Mouse (Mus musculus) MEL (cell line): ENCODE data around the gene Klk12. TPM values are rescaled to one million over a fixed set of nuclear protein-coding genes. Genes with fewer than 3 reads are reported as not detected.

Experiments used
- DNase-seq: peaks from one replicate; pipeline ENCODE4 v3.0.0; 2011; ENCODE audit warnings: low read depth, low spot score
- H3K27ac ChIP-seq: 2 replicates; pipeline ENCODE4 v1.5.1; 2012; ENCODE audit warnings: low read depth, mild to moderate bottlenecking, control low read depth, low read length, moderate library complexity; ENCODE audit not compliant: control insufficient read depth
- H3K27me3 ChIP-seq, 2 experiments: fragments of 150-350 bp in 1 of 2; sonication (generic) in 1 of 2; 2 replicates each; pipeline ENCODE4 v1.6.1; 2012; ENCODE audit warnings: low read length in 2 of 2, mild to moderate bottlenecking in 2 of 2, improper control_type of control experiment in 1 of 2, moderate library complexity in 1 of 2; ENCODE audit not compliant: insufficient read depth in 2 of 2, control insufficient read depth in 1 of 2
- H3K36me3 ChIP-seq, 2 experiments: 2 replicates each; pipeline ENCODE4 v1.6.1; 2012 to 2014; ENCODE audit warnings: low read length in 2 of 2, improper control_type of control experiment in 1 of 2, inconsistent platforms in 1 of 2, mild to moderate bottlenecking in 1 of 2; ENCODE audit not compliant: insufficient read depth in 2 of 2, control insufficient read depth in 1 of 2
- H3K4me1 ChIP-seq, 2 experiments: fragments of 150-350 bp in 1 of 2; sonication (generic) in 1 of 2; 2 replicates each; pipeline ENCODE4 v1.6.1; 2012; ENCODE audit warnings: low read length in 2 of 2, improper control_type of control experiment in 1 of 2, mild to moderate bottlenecking in 1 of 2; ENCODE audit not compliant: insufficient read depth in 2 of 2, control insufficient read depth in 1 of 2
- H3K4me3 ChIP-seq, 2 experiments: fragments of 150-350 bp in 1 of 2; sonication (generic) in 1 of 2; 2 replicates each; pipeline ENCODE4 v1.5.1; 2012; ENCODE audit warnings: low read depth in 2 of 2, low read length in 2 of 2, mild to moderate bottlenecking in 2 of 2, moderate library complexity in 2 of 2, control low read depth in 1 of 2, improper control_type of control experiment in 1 of 2; ENCODE audit not compliant: control insufficient read depth in 1 of 2, insufficient read depth in 1 of 2
- H3K79me2 ChIP-seq: 2 replicates; pipeline ENCODE4 v1.6.1; 2012; ENCODE audit warnings: mild to moderate bottlenecking, low read length, moderate library complexity; ENCODE audit not compliant: control insufficient read depth, poor library complexity, insufficient read depth
- H3K9ac ChIP-seq: 2 replicates; pipeline ENCODE4 v1.6.1; 2012; ENCODE audit warnings: low read depth, mild to moderate bottlenecking, control low read depth, low read length, moderate library complexity; ENCODE audit not compliant: control insufficient read depth, poor library complexity, severe bottlenecking
- H3K9me3 ChIP-seq: fragments of 150-350 bp; sonication (generic); replicated peaks from 2 replicates; pipeline ENCODE4 v1.6.1; 2012; ENCODE audit warnings: mild to moderate bottlenecking, low read length, improper control_type of control experiment, moderate library complexity; ENCODE audit not compliant: insufficient read depth
- CHD1 ChIP-seq: IDR thresholded peaks from 2 replicates; pipeline ENCODE4 v1.6.1; 2012; ENCODE audit warnings: low read depth, mild to moderate bottlenecking, inconsistent platforms, low read length, improper control_type of control experiment
- CHD2 ChIP-seq: IDR thresholded peaks from 2 replicates; pipeline ENCODE4 v1.6.1; 2011; ENCODE audit warnings: low read length, improper control_type of control experiment
- CTCF ChIP-seq, 3 experiments: IDR thresholded peaks in 2 of 3; conservative IDR thresholded peaks in 1 of 3; 2 replicates each; pipeline ENCODE4 v1.5.1; 2011 to 2012; ENCODE audit warnings: low read length in 3 of 3, low read depth in 2 of 3, mild to moderate bottlenecking in 2 of 3, improper control_type of control experiment in 1 of 3, inconsistent platforms in 1 of 3, mixed read lengths in 1 of 3, moderate library complexity in 1 of 3; ENCODE audit not compliant: control insufficient read depth in 1 of 3, insufficient read depth in 1 of 3, poor library complexity in 1 of 3, severe bottlenecking in 1 of 3
- ELF1 ChIP-seq: IDR thresholded peaks from 2 replicates; pipeline ENCODE4 v1.6.1; 2014; ENCODE audit warnings: low read depth, mild to moderate bottlenecking, inconsistent platforms, low read length, improper control_type of control experiment, moderate library complexity
- ETS1 ChIP-seq: IDR thresholded peaks from 2 replicates; pipeline ENCODE4 v1.6.1; 2012; ENCODE audit warnings: low read depth, mild to moderate bottlenecking, inconsistent platforms, low read length, improper control_type of control experiment, moderate library complexity
- GABPA ChIP-seq: IDR thresholded peaks from 2 replicates; pipeline ENCODE4 v1.6.1; 2012; ENCODE audit warnings: low read depth, mild to moderate bottlenecking, inconsistent platforms, low read length, improper control_type of control experiment, moderate library complexity
- GATA1 ChIP-seq: IDR thresholded peaks from 2 replicates; pipeline ENCODE4 v1.6.1; 2011; ENCODE audit warnings: low read depth, low read length, improper control_type of control experiment
- KAT2A ChIP-seq: conservative IDR thresholded peaks from 2 replicates; pipeline ENCODE4 v1.6.1; 2012; ENCODE audit warnings: low read depth, low read length, improper control_type of control experiment, inconsistent platforms
- MAZ ChIP-seq: IDR thresholded peaks from 2 replicates; pipeline ENCODE4 v1.6.1; 2012; ENCODE audit warnings: low read depth, mild to moderate bottlenecking, inconsistent platforms, low read length, improper control_type of control experiment
- MEF2A ChIP-seq: IDR thresholded peaks from 2 replicates; pipeline ENCODE4 v1.6.1; 2014; ENCODE audit warnings: low read depth, mild to moderate bottlenecking, inconsistent platforms, low read length, improper control_type of control experiment; ENCODE audit not compliant: poor library complexity, insufficient replicate concordance, severe bottlenecking; ENCODE audit errors: extremely low read depth
- MYC ChIP-seq: IDR thresholded peaks from 2 replicates; pipeline ENCODE4 v1.6.1; 2011; ENCODE audit warnings: low read depth, mild to moderate bottlenecking, low read length, improper control_type of control experiment, moderate library complexity
- SIN3A ChIP-seq: IDR thresholded peaks from 2 replicates; pipeline ENCODE4 v1.6.1; 2012; ENCODE audit warnings: low read length, improper control_type of control experiment, inconsistent platforms
- TCF12 ChIP-seq: IDR thresholded peaks from 2 replicates; pipeline ENCODE4 v1.6.1; 2014; ENCODE audit warnings: low read depth, mild to moderate bottlenecking, inconsistent platforms, low read length, improper control_type of control experiment, moderate library complexity
- UBTF ChIP-seq: IDR thresholded peaks from 2 replicates; pipeline ENCODE4 v1.6.1; 2012; ENCODE audit warnings: low read depth, mild to moderate bottlenecking, inconsistent platforms, low read length, improper control_type of control experiment, moderate library complexity, borderline replicate concordance; ENCODE audit not compliant: insufficient read depth
- USF2 ChIP-seq, 2 experiments: IDR thresholded peaks; 2 replicates each; pipeline ENCODE4 v1.6.1; 2011 to 2012; ENCODE audit warnings: improper control_type of control experiment in 2 of 2, low read length in 2 of 2, borderline replicate concordance in 1 of 2, inconsistent platforms in 1 of 2, low read depth in 1 of 2, mild to moderate bottlenecking in 1 of 2; ENCODE audit not compliant: insufficient read depth in 1 of 2
- ZMIZ1 ChIP-seq: IDR thresholded peaks from 2 replicates; pipeline ENCODE4 v1.6.1; 2012; ENCODE audit warnings: low read depth, mild to moderate bottlenecking, inconsistent platforms, low read length, improper control_type of control experiment, moderate library complexity
- polyA plus RNA-seq, 2 experiments: library from polyadenylated mRNA; stranded (reverse) in 1 of 2; unstranded in 1 of 2; fragments of >175 nt in 1 of 2; fragments of >200 nt in 1 of 2; gene quantifications; 2 replicates each; pipeline versions ENCODE4 v1.2.1 to v1.2.4; 2012; ENCODE audit warnings: low replicate concordance in 2 of 2, low read depth in 1 of 2; ENCODE audit not compliant: insufficient read length in 2 of 2, insufficient read depth in 1 of 2, missing spikeins in 1 of 2
- total RNA-seq: library from RNA; depleted of rRNA; stranded (reverse); fragments of 300-350 nt; gene quantifications from 2 replicates; pipeline ENCODE4 v1.2.3, GENCODE M21; 2012

Klk12 gene
- total and polyA plus RNA-seq, 3 experiments = not detected

GRCm38 (mm10) chr7:43775311-43776057 is 6.8 kb downstream of the Klk12 start:
- Histone ChIP-seq H3K79me2 (no peaks in the 10 kb centered on the region), H3K9ac (no peak overlapping the region), H3K4me1 (no peaks in the 10 kb centered on the region), H3K9me3 (no peaks in the 10 kb centered on the region), H3K27ac (no peak overlapping the region), H3K36me3 (no peaks in the 10 kb centered on the region)
- no peak for DNase-seq
- TF ChIP-seq KAT2A (no peak), GATA1 (no peak), ELF1 (no peak), TCF12 (no peak), UBTF (no peak), USF2 (IDR thresholded peaks at IDR 0.05; ENCODE audit: borderline replicate concordance in 1 of 2, insufficient read depth in 1 of 2, low read depth in 1 of 2, low read length in 2 of 2) (no peak), CHD1 (no peak), CTCF (IDR thresholded peaks at IDR 0.05 in 2 of 3, conservative IDR thresholded peaks at IDR 0.05 in 1 of 3; ENCODE audit: control insufficient read depth in 1 of 3, insufficient read depth in 1 of 3, low read depth in 2 of 3, low read length in 3 of 3, poor library complexity in 1 of 3, severe bottlenecking in 1 of 3) (no peak)
- TF ChIP-seq, all 39 proteins: peak for 0
- Histone ChIP-seq H3K27me3 (no peaks in the 10 kb centered on the region), H3K4me3 (no peak overlapping the region)

- TF ChIP-seq MAZ = no peak
- TF ChIP-seq SIN3A = no peak
- TF ChIP-seq, all 39 proteins: peak for 0
- no peaks in the 10 kb centered on the region for H3K4me1 ChIP-seq
- no peaks in the 10 kb centered on the region for H3K36me3 ChIP-seq
- no peaks in the 10 kb centered on the region for H3K27me3 ChIP-seq
- H3K9ac ChIP-seq = no peak overlapping the region
- H3K9me3 ChIP-seq = no peaks in the 10 kb centered on the region
- H3K4me3 ChIP-seq = no peak overlapping the region
- no peak overlapping the region for H3K27ac ChIP-seq
- H3K79me2 ChIP-seq = no peaks in the 10 kb centered on the region
- DNase-seq = no peak
Measured at GRCm38 (mm10) chr7:43776506-43776905, 7.8 kb downstream of the Klk12 start.

- H3K79me2 ChIP-seq = no peaks in the 10 kb centered on the region
Measured at GRCm38 (mm10) chr7:43777423-43777822, 8.7 kb downstream of the Klk12 start.

More at GRCm38 (mm10) chr7:43777423-43777822, 8.7 kb downstream of the Klk12 start:
- Histone ChIP-seq H3K4me3 (no peak overlapping the region), H3K27me3 (no peaks in the 10 kb centered on the region; a peak in 1 of 4 replicates), H3K9me3 (no peaks in the 10 kb centered on the region), H3K4me1 (no peaks in the 10 kb centered on the region), H3K36me3 (no peaks in the 10 kb centered on the region), H3K9ac (no peak overlapping the region), H3K27ac (no peak overlapping the region)
- no peak for DNase-seq
- TF ChIP-seq CHD2 (no peak), SIN3A (no peak), ETS1 (no peak), MYC (no peak), GABPA (no peak), MEF2A (no peak), ZMIZ1 (no peak)
